Mouse (Mus musculus) embryonic fibroblast, embryonic 13.5 days (primary cell): ENCODE results near the gene Copz2.

Experiments
- CTCF ChIP-seq: IDR thresholded peaks from 2 replicates; pipeline ENCODE4 v1.5.1; 2011; ENCODE audit warnings: mild to moderate bottlenecking, control low read depth, low read length, moderate library complexity, borderline replicate concordance; ENCODE audit not compliant: insufficient read depth
- POLR2A ChIP-seq: IDR thresholded peaks from 2 replicates; pipeline ENCODE4 v1.6.1; 2011; ENCODE audit warnings: low read depth, mild to moderate bottlenecking, control low read depth, low read length, moderate library complexity

GRCm38 (mm10) chr11:96859635-96860034, 10.0 kb downstream of the Copz2 start:
- TF ChIP-seq CTCF = no peak
- no peak for TF ChIP-seq POLR2A
